Mouse (Mus musculus) right cerebral cortex, adult 18-20 months (tissue): Measurements from ENCODE around the gene Prlr.

Experiments used
- DNase-seq: peaks from one replicate; pipeline ENCODE4 v3.0.0; 2022; ENCODE audit warnings: mixed read lengths

Gene Prlr

GRCm38 (mm10) chr15:10236812-10237211 lies 59.8 kb downstream of the Prlr start:
- no peak for DNase-seq

DNA sequence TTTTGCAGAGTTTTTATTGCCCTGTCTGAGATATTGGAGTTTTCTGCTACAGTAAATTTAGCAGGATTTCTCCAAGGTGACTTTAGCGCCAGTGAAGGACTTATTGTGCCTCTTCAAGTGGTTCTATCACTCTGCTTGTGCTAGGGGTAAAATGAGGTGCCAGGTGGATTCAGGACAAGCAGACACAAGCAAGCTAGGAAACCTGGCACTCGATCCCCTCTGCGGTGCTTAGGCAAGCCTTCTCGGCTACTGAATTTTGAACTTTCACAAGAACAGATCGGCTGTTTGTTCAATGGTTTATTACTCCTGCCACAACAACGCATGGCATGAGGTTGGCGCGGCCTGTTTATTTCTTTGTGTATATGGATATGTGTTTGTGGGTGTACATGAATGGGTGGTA lies 61.4 kb downstream of the Prlr start:
- DNase-seq: no peak

DNA sequence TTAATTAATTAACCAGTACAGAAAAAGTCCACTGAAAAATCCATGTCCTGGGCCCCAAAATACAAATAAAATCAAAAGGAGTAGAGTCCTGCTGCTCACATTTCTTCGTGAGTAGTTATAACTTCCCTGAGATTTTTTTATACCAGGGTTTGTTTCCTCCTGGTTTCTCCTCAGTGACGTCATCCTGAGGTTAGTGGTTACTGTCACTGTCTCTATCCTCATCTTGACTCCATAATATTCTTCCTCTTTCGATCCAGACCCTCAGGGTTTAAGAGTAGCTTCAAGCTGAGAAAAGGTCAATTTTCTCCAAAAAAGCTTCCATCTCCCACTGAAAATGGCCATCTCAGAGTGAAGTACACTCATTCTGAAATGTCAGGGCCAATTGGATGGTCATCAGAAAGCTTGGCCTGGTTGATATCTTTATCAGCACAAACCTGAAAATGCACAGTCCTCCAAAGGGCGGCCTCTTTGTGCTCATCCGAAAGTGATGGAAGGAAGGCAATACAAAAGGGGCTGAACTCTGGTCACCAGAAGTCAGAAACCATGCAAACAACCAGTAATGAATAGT lies 63.3 kb downstream of the Prlr start:
- no peak for DNase-seq

DNA sequence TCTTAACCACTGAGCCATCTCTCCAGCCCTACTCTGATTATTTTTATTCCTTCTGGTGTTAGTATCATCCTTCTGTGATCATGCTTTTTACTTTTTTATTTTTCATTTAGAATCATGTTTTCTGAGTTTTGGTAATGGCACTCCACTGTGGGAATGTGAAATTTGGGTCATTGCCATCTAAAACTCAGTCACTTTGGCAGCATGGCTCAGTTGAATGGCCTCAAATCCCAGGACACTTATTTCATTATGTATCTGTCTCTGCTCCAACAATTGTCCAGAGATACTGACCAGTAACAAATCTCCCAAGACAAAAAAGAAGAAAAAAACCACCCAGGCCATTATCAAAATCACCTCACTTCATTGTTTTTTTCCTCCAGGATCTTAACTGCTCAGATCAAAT lies 65.2 kb downstream of the Prlr start:
- no peak for DNase-seq

DNA sequence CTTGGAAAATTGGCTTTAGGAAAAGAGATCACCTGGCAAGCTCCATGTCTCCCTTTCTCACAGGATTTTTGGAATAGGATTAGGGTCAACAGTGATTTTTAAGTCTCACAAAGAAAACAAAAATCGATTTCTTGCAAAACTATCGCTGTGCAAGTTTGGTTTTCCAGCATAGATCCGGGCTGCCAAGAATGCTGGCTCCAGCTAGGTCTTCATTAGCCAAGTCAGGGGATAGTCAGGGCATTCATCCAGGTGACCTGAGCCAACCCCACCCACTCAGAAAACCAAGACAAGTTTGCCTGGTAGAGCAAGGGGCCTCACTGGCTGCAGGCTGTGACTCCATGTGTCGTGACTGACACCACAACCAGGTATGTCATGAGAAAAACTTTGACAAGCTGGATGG lies 72.2 kb downstream of the Prlr start:
- DNase-seq: no peak

GRCm38 (mm10) chr15:10250784-10251183 lies 73.7 kb downstream of the Prlr start:
- DNase-seq: no peak

DNA sequence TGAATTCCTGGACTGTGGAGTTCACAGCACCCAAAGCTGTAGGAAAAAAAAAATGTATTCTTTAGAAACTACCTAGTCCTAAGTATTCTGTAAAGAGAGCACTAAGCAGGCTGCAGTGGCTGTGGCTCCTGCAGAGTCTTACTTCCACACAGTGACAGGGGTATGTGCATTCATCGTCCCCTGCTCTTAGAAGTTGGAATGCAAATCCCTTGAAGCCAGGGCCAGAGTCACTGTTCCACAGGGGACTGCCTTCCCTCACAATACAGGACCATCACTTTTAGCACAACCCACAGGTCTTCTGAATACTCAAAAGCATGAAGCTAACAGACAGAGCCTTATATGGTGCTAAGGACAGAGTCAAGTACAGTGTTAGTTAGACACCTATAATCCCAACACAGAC lies 75.5 kb downstream of the Prlr start:
- DNase-seq: no peak

DNA sequence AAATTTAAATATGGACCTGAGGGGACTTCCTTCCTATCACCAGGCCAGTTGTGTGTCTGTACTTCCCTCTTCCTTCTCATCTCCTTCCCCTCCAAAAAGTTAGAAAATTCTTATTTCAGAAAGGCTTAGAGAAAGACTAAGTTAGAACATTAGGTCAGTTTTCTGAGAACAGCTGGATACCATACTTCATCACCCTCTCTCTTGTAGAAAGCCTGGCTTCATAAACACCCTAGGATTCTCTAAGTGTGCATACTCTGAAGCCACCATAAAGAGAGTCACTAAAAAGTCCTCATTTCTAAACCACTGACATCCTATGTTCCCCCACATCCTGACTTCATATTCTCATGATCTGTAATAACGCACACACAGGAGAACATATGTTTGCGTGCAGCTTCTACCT lies 85.2 kb downstream of the Prlr start:
- DNase-seq: no peak

- no peak for DNase-seq
Measured at GRCm38 (mm10) chr15:10262641-10263040, 85.6 kb downstream of the Prlr start.

DNA sequence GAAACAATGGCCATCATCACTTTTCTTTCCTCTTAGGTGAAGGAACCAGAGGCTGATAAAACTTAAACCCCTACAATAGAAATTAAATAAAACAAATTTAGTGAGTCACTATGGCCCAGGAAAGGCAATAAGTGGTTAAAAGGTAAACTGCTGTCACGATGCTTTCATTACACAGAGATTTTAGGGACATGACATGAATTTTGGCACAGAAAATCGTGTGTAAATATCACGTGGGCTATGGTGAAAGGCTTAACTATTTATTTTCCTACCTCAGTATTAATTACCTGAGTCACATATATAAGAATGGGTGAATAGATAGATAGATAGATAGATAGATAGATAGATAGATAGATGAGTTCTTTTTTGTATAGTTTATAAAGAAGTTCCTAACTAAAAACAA lies 86.4 kb downstream of the Prlr start:
- no peak for DNase-seq

DNA sequence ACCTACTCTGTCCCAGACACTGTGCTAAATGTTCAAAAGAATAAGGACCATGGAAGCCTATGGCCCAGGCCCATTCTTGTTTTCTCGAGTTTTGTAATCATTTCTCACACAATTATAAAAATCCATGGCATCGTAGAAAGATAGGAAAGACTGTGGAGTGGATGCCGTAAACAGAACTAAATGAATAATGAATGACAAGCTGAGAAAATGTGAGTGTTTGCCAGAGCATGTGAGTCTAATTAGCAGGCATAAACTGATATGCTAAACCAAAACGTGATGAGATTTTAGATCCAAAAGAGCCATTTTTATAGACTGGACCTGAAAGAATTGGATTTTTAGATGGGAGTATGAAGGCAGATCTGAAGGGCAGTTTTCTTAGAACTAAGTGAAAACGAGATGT lies 87.8 kb downstream of the Prlr start:
- no peak for DNase-seq

GRCm38 (mm10) chr15:10267251-10267650 lies 90.2 kb downstream of the Prlr start:
- no peak for DNase-seq

DNA sequence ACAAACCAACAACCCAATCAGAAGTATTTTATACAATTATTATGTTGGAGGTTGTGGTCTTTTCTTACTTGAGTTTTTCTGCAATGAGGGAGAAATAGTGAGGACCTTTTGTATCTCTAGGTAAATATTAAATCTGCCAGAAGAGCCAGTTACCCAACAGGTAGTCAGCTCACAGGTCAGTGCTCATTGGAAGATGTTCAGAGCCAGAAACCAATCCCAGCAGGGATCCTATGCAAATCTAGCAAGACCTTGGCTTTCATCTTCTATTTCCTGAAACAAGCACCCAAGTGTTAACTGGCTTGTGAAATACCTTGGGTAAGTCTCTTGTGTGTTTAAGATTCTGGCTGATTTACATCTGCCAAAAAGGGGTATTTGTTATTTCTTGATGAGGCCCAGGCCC lies 99.3 kb downstream of the Prlr start:
- no peak for DNase-seq

GRCm38 (mm10) chr15:10277461-10277860 lies 100.4 kb downstream of the Prlr start:
- no peak for DNase-seq

DNA sequence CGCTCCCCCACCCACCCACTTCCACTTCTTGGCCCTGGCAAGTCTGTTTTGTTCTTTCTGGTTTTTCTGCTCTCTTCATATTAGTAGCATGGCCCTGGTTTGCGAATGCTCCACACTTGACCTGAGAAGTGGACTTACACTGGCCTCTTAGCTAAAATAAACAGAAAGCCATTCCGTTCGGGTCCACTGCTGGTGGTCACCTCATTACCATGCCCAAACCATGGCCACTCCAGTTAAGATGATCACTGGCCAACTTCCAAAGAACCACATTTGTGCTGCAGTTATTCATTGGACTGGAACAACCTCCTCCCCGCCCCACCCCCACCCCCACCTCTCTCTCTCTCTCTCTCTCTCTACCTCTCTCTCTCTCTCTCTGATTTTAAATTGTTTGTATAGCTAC lies 104.5 kb downstream of the Prlr start:
- DNase-seq: no peak

DNA sequence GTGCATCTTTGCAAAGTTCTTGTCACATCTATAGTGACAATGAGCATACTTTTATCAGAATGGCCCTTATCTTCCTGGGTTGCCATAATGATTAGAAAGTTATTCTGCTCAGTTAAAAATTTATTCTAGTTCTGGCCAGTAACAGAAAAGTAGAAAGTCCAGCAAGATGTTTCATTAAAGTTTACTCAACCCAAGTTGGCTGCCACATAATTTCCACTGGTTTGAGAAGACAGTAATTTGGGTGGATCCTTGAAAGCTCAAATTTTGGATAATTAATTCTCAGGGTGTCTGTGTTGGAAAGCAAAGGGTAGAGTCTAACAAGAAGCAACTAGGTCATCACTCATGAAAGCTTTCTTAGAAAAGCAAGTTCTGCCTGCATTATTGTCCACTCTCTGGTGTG lies 106.6 kb downstream of the Prlr start:
- no peak for DNase-seq

- DNase-seq: no peak
Measured at GRCm38 (mm10) chr15:10296570-10296969, 119.5 kb downstream of the Prlr start.

GRCm38 (mm10) chr15:10298058-10298457 lies 121.0 kb downstream of the Prlr start:
- DNase-seq: no peak

GRCm38 (mm10) chr15:10299467-10299866 lies 122.4 kb downstream of the Prlr start:
- no peak for DNase-seq

- no peak for DNase-seq
Measured at GRCm38 (mm10) chr15:10306461-10306860, 129.4 kb downstream of the Prlr start.

DNA sequence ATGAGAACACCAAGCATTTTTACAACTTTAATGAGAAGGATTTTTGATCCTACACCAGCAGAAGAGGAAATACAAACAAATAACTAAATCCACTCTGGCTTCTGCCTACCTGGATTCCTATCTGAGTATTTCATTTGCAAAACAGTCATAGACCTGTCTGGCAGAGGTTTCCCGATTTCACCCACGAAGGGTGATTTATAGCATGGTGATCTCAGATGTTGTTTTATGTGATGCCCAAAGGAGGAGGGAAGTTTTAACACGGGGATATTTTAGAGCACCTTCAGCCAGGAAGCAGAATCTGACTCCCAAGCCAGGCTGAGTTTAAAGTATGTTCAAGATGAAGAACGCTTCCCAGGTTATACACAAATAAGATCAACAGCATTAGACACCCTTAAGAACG lies 134.8 kb downstream of the Prlr start:
- DNase-seq: no peak

DNA sequence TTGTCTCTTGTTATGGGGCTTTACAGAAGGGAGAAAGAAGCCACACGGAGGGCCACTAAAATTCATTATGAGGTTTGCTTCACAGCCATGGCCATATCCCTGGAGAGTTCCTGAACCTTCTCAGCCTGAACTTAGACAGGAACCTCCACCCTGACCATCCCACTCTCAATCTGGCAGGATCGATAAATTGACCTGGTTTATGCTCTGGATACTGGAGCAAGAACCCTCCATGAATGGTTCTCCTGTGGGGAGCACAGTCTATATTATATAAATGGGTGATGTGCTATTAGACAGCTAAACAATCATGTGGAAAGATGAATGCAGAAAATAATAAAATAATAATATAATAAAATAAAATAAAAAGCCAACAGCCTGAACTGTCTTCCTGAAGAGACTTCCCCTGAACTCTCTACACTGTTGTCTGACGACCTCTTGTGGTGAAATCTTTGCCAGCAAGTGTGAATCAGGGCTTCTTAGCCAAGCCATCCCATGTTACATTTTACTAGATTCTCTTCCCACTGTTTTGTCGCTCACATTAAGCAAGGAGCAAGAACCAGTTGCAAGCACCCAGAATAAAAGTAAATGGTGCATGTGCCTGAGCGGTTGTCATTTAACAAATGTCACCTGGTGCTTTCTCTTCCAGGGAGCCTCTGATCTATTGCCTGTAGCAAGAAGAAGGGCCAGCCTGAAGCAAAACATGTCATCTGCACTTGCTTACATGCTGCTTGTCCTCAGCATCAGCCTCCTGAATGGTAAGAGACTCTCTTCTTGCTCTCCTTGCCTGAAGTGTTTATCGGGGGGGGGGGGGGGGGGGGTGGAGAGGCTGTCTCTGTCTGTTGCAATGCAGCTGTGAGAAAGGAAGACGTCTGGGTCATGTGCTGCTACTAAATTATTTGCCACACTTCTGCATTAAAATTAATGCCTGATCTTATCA lies 136.8 kb downstream of the Prlr start:
- peak; percentile 51 for DNase-seq

DNA sequence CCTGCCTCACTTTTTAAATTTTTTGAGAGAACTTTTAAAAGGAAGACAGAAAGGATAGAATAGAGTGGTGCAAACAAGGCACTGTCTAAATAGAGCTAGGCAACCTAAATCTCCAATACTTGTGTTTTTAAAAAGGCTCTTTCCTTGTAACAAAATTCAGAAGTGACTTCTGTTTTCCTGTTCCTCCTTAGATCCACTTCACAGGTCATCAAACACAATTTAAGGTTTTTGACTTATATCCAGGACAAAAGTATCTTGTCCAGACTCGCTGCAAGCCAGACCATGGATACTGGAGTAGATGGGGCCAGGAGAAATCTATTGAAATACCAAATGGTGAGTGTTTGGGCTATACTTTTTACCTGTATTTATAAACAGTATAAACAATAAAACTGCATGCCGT lies 148.0 kb downstream of the Prlr start, which contains the start of gene Gm21973:
TSS of gene Gm21973 (plus strand) at position 301 of the 400 bp plus-strand sequence.
- no peak for DNase-seq

DNA sequence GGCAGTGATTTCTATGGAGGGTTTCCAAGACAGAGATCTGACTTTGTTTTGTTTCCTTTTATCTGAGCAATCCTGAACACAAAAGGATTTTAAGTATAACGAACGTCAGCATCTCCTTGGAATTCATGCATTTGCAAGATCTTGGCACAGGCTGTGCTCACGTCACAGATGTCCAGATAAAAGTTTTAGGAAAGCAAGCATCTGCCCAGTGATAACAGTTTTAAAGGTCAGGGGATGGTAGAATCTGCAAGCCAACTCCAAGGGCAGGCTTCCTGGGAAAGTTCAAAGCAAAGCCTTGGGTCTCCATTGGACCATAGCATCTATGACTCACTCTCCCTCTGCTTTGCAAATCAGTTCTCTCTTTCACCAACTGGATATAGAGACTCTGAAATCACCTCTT lies 153.6 kb downstream of the Prlr start:
- DNase-seq: no peak

DNA sequence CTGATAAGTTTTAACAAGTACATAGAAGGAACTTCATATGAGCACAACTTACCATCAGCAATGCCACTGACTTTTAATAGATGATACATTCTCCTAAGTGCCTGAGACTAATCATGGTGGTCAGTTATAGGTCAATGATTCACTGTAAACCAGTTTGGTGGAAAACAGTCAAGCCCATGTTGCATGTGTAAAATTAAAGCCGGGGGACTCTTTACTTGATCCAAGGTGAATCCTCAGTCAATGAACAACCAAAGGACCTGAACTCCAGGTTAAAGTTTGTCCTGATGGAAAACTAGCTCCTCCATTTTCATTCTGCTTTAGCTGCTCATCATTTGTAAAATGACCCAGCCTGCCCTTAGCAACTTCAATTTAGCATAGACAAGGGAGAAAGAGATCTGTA lies 155.5 kb downstream of the Prlr start:
- DNase-seq: no peak
